10 mouse cellular contexts compared by ENCODE assay signal in the genomic region with DNA sequence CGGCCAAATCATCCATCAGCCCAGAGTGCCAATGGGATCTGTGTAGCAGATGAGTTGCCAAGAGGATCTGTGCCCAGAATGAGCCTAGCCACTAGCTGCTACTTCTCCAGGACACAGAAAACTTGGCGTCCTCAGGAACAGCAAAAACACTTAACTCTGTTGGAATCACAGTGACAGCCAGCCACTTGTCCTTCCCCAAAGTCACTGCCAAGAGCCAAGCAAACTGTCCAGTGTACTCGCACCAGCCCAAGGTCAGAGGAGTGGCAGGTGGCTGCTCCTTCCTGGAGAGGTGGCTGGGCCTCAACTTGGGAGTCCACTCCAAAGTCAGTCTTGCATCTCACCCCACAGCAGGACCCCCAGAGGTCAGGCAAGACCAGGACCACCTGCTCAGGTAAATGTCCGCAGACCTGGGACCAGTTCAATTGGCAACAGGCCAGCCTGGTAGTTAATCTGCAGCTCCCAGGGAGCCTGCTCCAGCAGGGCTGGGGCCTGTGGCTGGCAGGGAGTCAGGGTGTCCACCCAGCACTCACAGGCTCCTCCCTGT. TPM values are rescaled to one million over a fixed set of nuclear protein-coding genes. Genes with fewer than 3 reads are reported as not detected.
DNase-seq lines count a peak whose midpoint lies in the region; ATAC-seq lines count a peak whose summit lies in the region.
"Had no signal": no experiment of that assay in that cellular context is flagged by ENCODE, and none has a peak within 500 bp of the region (broad histone marks: within the 10 kb centered on the region; RNA-seq: fewer than 3 reads in every experiment).

No protein-coding gene starts in this region.

- H3K9me3 ChIP-seq in neural tube, embryonic 15.5 days (replicated peaks): no peaks in the 10 kb centered on the region
- no peaks in the 10 kb centered on the region for H3K9me3 ChIP-seq in heart, embryonic 15.5 days (replicated peaks)
- H3K9me3 ChIP-seq: midbrain, embryonic 12.5 days had no signal

- peaks cover 20% of the 10 kb centered on the region for H3K4me1 ChIP-seq in neural tube, embryonic 15.5 days
- H3K4me1 ChIP-seq in heart, embryonic 15.5 days (replicated peaks): peaks cover 27% of the 10 kb centered on the region

- H3K4me3 ChIP-seq in neural tube, embryonic 15.5 days (replicated peaks): no peak overlapping the region
- no peak overlapping the region for H3K4me3 ChIP-seq in heart, embryonic 15.5 days
- H3K4me3 ChIP-seq: midbrain, embryonic 12.5 days had no signal

- no peak overlapping the region for H3K27ac ChIP-seq in neural tube, embryonic 15.5 days (replicated peaks)
- peak overlapping the region; percentile 87 for H3K27ac ChIP-seq in heart, embryonic 15.5 days

- 75% methylated on average over 4 of the region's 4 CpGs for WGBS in neural tube, embryonic 15.5 days
- 59% methylated on average over 4 of the region's 4 CpGs for WGBS in heart, embryonic 15.5 days

- H3K36me3 ChIP-seq in neural tube, embryonic 15.5 days: no peaks in the 10 kb centered on the region
- H3K36me3 ChIP-seq in heart, embryonic 15.5 days: 0 out of 2 replicates have a peak, but pooled peaks cover 4% of the 10 kb centered on the region
- H3K36me3 ChIP-seq: midbrain, embryonic 12.5 days had no signal

- H3K27me3 ChIP-seq in neural tube, embryonic 15.5 days (replicated peaks): no peaks in the 10 kb centered on the region
- no peaks in the 10 kb centered on the region for H3K27me3 ChIP-seq in heart, embryonic 15.5 days

- ATAC-seq in neural tube, embryonic 15.5 days (ENCODE audit: low FRiP score): peak; percentile 21; the same call in 1 of the 2 replicates
- ATAC-seq in heart, embryonic 15.5 days (replicated peaks; ENCODE audit: insufficient number of reproducible peaks, insufficient read depth, low FRiP score, low read depth): peak; percentile 54

- peak; percentile 16 for DNase-seq in gastrocnemius, postnatal 14 days
- DNase-seq in gastrocnemius, adult 18-20 months (ENCODE audit: low spot score): no peak
- no peak for DNase-seq in neural tube, embryonic 10.5 days (ENCODE audit: extremely low spot score, low spot score)
- DNase-seq in testis, postnatal 10 days (ENCODE audit: low spot score): peak; percentile 67
- no peak for DNase-seq in left cerebral cortex, postnatal 36 days (ENCODE audit: low spot score in 2 of 2)
- DNase-seq in left cerebral cortex, adult 8-10 months (ENCODE audit: low spot score in 2 of 2): no peak
- DNase-seq: thymus, postnatal 25 days had no signal

- no peak overlapping the region for H3K4me2 ChIP-seq in neural tube, embryonic 15.5 days
- H3K4me2 ChIP-seq in heart, embryonic 15.5 days: no peak overlapping the region
- H3K4me2 ChIP-seq: midbrain, embryonic 12.5 days had no signal

- intact Hi-C loops in gastrocnemius, postnatal 14 days (cut with DNase I; ENCODE audit: low total_unique reads): no loop called here
- intact Hi-C loops in left cerebral cortex, postnatal 36 days (cut with DNase I): no loop called here

- no peak overlapping the region for H3K9ac ChIP-seq in neural tube, embryonic 15.5 days (replicated peaks)
- H3K9ac ChIP-seq in heart, embryonic 15.5 days: no peak overlapping the region
- H3K9ac ChIP-seq: midbrain, embryonic 12.5 days had no signal

RNA-seq across cellular contexts. Expression of a gene that starts 24.8 kb away (rescaled TPM):
- total RNA-seq in gastrocnemius, postnatal 14 days (2021): 1 to 10 TPM; 6.7 TPM
- 1 to 10 TPM; 1.9 to 2.0 TPM for total RNA-seq in gastrocnemius, adult 18-20 months (2021)
- polyA plus RNA-seq in neural tube, embryonic 15.5 days (2015; fragmentation: Nextera tagmentation; extraction: Ambion mirVana): 15.2 and 19.6 TPM in 2 replicates
- 26.7 and 33.4 TPM in 2 replicates for polyA plus RNA-seq in heart, embryonic 15.5 days (2015; fragmentation: Nextera tagmentation; extraction: Ambion mirVana)
- 1 to 10 TPM; 3.1 to 6.7 TPM for total RNA-seq in left cerebral cortex, postnatal 36 days (2021)
- 1 to 10 TPM; 2.9 to 5.8 (median 4.3) TPM for total RNA-seq in left cerebral cortex, adult 8-10 months (2022)

Comparison
In these comparisons a context has a peak if more than half of its experiments do, and no peak if none do; other contexts are left out.
1. DNase-seq: peak in gastrocnemius, postnatal 14 days (single experiment) and testis, postnatal 10 days (single experiment); none in gastrocnemius, adult 18-20 months (single experiment), neural tube, embryonic 10.5 days (single experiment), left cerebral cortex, postnatal 36 days (0 of 2) and left cerebral cortex, adult 8-10 months (0 of 2).